Mouse (Mus musculus) erythroblast, adult 5-6 weeks (primary cell): ENCODE data around the gene Rbbp6. TPM values are rescaled to one million over a fixed set of nuclear protein-coding genes. Genes with fewer than 3 reads are reported as not detected.

Source experiments
- ATAC-seq: replicated peaks from 2 replicates; pipeline ENCODE4 v1.8.0; 2016; ENCODE audit warnings: moderate number of reproducible peaks, mild to moderate bottlenecking, moderate TSS enrichment, inconsistent platforms; ENCODE audit not compliant: poor library complexity, low FRiP score, severe bottlenecking
- total RNA-seq, 2 experiments: library from RNA; stranded (forward) in 1 of 2; stranded (reverse) in 1 of 2; fragments of 150-400 nt in 1 of 2; fragments of 200-764, 138-1000 nt in 1 of 2; gene quantifications; 2 replicates each; pipeline versions ENCODE4 v1.2.3 to v1.2.4; 2015 to 2017; ENCODE audit warnings: low replicate concordance in 2 of 2

Rbbp6 gene
- total RNA-seq, 2 experiments from 2014 or later = 27.5 to 43.8 TPM

GRCm38 (mm10) chr7:123035314-123035713, 69.8 kb downstream of the Rbbp6 start:
- no peak for ATAC-seq

DNA sequence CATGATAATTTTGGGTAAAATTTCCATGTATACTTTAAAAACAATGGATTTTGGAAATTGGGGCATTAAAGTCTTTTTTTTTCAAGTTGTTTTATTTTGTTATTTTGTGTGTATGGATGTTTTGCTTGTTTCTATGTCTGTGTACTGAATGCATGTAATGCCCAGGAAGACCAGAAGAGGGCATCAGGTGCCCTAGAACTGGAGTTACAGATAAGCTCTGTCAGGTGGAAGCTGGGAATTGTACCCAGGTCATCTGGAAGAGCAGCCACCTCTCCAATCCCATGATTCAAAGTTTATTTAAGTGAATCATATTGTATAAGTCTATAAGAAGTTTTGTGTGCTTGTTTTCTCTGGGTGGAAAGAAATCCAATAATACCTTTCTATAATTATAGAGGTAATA, 73.8 kb downstream of the Rbbp6 start:
- ATAC-seq = 0 out of 2 replicates have a peak, but pooled peaks have one; percentile 55

GRCm38 (mm10) chr7:123045146-123045545, 79.7 kb downstream of the Rbbp6 start:
- ATAC-seq = no peak

- ATAC-seq = no peak
Measured at GRCm38 (mm10) chr7:123046473-123047091, 81.1 kb downstream of the Rbbp6 start.

Other genes starting within 250 kb of the Rbbp6 start
- 5.4 and 13.6 TPM in 2 replicates for gene Tnrc6a, start 158.2 kb downstream of the Rbbp6 start, total RNA-seq (2015; ENCODE audit: low replicate concordance)
- 12.1 and 15.5 TPM in 2 replicates for gene Tnrc6a, start 158.2 kb downstream of the Rbbp6 start, total RNA-seq (2017; ENCODE audit: low replicate concordance)
- gene Slc5a11, start 249.1 kb downstream of the Rbbp6 start, total RNA-seq (2015; ENCODE audit: low replicate concordance) = 2.7 TPM in 1 of 2 replicates, not detected in the other
- 1.5 TPM in 1 of 2 replicates, not detected in the other for gene Slc5a11, start 249.1 kb downstream of the Rbbp6 start, total RNA-seq (2017; ENCODE audit: low replicate concordance)